Mouse (Mus musculus): ENCODE data around the gene Stox1. TPM values are rescaled to one million over a fixed set of nuclear protein-coding genes. Genes with fewer than 3 reads are reported as not detected.
A peak's percentile ranks its signal among the peaks of the same experiment; 100 is the strongest.
"Not testable (repeated sequence)": the region's sequence is repeated elsewhere in the genome, so short reads cannot be mapped to it uniquely, and the experiment has no call there.

Gene Stox1
- polyA plus RNA-seq (2014; fragmentation: Nextera tagmentation; extraction: Ambion mirVana) = 1.2 and 2.8 TPM in 2 replicates

- Histone ChIP-seq H3K36me3 (ENCODE audit: control insufficient read depth, insufficient read depth, low read length) (no peaks in the 10 kb centered on the region), H3K27me3 (replicated peaks; ENCODE audit: control insufficient read depth, insufficient read depth, low read length) (no peaks in the 10 kb centered on the region; the same call in 1 of the 2 replicates), H3K4me1 (ENCODE audit: control insufficient read depth, insufficient read depth, low read length) (no peaks in the 10 kb centered on the region), H3K4me3 (ENCODE audit: low read depth, low read length) (peak within 1 kb of the TSS; percentile 76), H3K9ac (ENCODE audit: low read depth, low read length) (peak within 1 kb of the TSS; percentile 70), H3K27ac (replicated peaks; ENCODE audit: low read depth, low read length) (no peak within 1 kb of the TSS), H3K9me3 (ENCODE audit: control insufficient read depth, low read length) (no peaks in the 10 kb centered on the region), H3K4me2 (ENCODE audit: low read depth, low read length) (peak within 1 kb of the TSS; percentile 77)
- ATAC-seq (ENCODE audit: low read depth) = peak; percentile 87
- 2% methylated on average over 34 of the region's 85 CpGs for WGBS
- DNase-seq (ENCODE audit: low spot score) = peak; percentile 73
Measured at GRCm38 (mm10) chr10:62725771-62726687, at the start of gene Stox1. Gene Stox1, minus strand, starts transcription at chr10:62726128.

- WGBS = 85% methylated on average over 6 of the region's 6 CpGs
- H3K27ac ChIP-seq (replicated peaks; ENCODE audit: low read depth, low read length) = no peak overlapping the region
Measured at GRCm38 (mm10) chr10:62750781-62751180, 24.9 kb upstream of the Stox1 start.

GRCm38 (mm10) chr10:62739961-62740737 is 14.2 kb upstream of the Stox1 start:
- ATAC-seq (ENCODE audit: low read depth) = no peak
- H3K9me3 ChIP-seq (ENCODE audit: control insufficient read depth, low read length) = no peaks in the 10 kb centered on the region
- H3K4me1 ChIP-seq (ENCODE audit: control insufficient read depth, insufficient read depth, low read length) = no peaks in the 10 kb centered on the region
- DNase-seq (ENCODE audit: low spot score) = peak; percentile 17
- no peak overlapping the region for H3K4me2 ChIP-seq (ENCODE audit: low read depth, low read length)
- H3K4me3 ChIP-seq (ENCODE audit: low read depth, low read length) = no peak overlapping the region
- no peak overlapping the region for H3K27ac ChIP-seq (replicated peaks; ENCODE audit: low read depth, low read length)
- no peaks in the 10 kb centered on the region for H3K27me3 ChIP-seq (replicated peaks; ENCODE audit: control insufficient read depth, insufficient read depth, low read length)
- peaks cover 45% of the 10 kb centered on the region for H3K36me3 ChIP-seq (ENCODE audit: control insufficient read depth, insufficient read depth, low read length)
- H3K9ac ChIP-seq (ENCODE audit: low read depth, low read length) = no peak overlapping the region
- WGBS = 78% methylated on average over 4 of the region's 4 CpGs

More at GRCm38 (mm10) chr10:62750781-62751180, 24.9 kb upstream of the Stox1 start:
- no peaks in the 10 kb centered on the region for H3K27me3 ChIP-seq (replicated peaks; ENCODE audit: control insufficient read depth, insufficient read depth, low read length)
- no peaks in the 10 kb centered on the region for H3K9me3 ChIP-seq (ENCODE audit: control insufficient read depth, low read length)
- H3K36me3 ChIP-seq (ENCODE audit: control insufficient read depth, insufficient read depth, low read length) = peaks cover 95% of the 10 kb centered on the region
- H3K4me1 ChIP-seq (ENCODE audit: control insufficient read depth, insufficient read depth, low read length) = no peaks in the 10 kb centered on the region
- ATAC-seq (ENCODE audit: low read depth) (no peak), DNase-seq (ENCODE audit: low spot score) (no peak)
- H3K4me3 ChIP-seq (ENCODE audit: low read depth, low read length) = no peak overlapping the region
- no peak overlapping the region for H3K9ac ChIP-seq (ENCODE audit: low read depth, low read length)
- H3K4me2 ChIP-seq (ENCODE audit: low read depth, low read length) = no peak overlapping the region

GRCm38 (mm10) chr10:62736965-62737688 is 11.2 kb upstream of the Stox1 start:
- no peaks in the 10 kb centered on the region for H3K27me3 ChIP-seq (replicated peaks; ENCODE audit: control insufficient read depth, insufficient read depth, low read length)
- H3K4me1 ChIP-seq (ENCODE audit: control insufficient read depth, insufficient read depth, low read length) = no peaks in the 10 kb centered on the region
- WGBS = 31% methylated on average over 4 of the region's 4 CpGs
- H3K36me3 ChIP-seq (ENCODE audit: control insufficient read depth, insufficient read depth, low read length) = peaks cover 22% of the 10 kb centered on the region
- H3K9ac ChIP-seq (ENCODE audit: low read depth, low read length) = no peak overlapping the region
- no peak overlapping the region for H3K27ac ChIP-seq (replicated peaks; ENCODE audit: low read depth, low read length)
- H3K4me2 ChIP-seq (ENCODE audit: low read depth, low read length) = no peak overlapping the region
- DNase-seq (ENCODE audit: low spot score) = no peak
- H3K4me3 ChIP-seq (ENCODE audit: low read depth, low read length) = no peak overlapping the region
- no peak for ATAC-seq (ENCODE audit: low read depth)
- no peaks in the 10 kb centered on the region for H3K9me3 ChIP-seq (ENCODE audit: control insufficient read depth, low read length)

GRCm38 (mm10) chr10:62730826-62731225 is 4.9 kb upstream of the Stox1 start:
- no peak for DNase-seq (ENCODE audit: low spot score)
- H3K9me3 ChIP-seq (ENCODE audit: control insufficient read depth, low read length) = no peaks in the 10 kb centered on the region
- no peak overlapping the region for H3K4me3 ChIP-seq (ENCODE audit: low read depth, low read length)
- no peaks in the 10 kb centered on the region for H3K27me3 ChIP-seq (replicated peaks; ENCODE audit: control insufficient read depth, insufficient read depth, low read length)
- whole genome bisulfite sequencing = 73% methylated on average over 10 of the region's 10 CpGs
- no peaks in the 10 kb centered on the region for H3K36me3 ChIP-seq (ENCODE audit: control insufficient read depth, insufficient read depth, low read length)
- no peak for ATAC-seq (ENCODE audit: low read depth)
- H3K4me2 ChIP-seq (ENCODE audit: low read depth, low read length) = no peak overlapping the region
- no peak overlapping the region for H3K27ac ChIP-seq (replicated peaks; ENCODE audit: low read depth, low read length)
- no peaks in the 10 kb centered on the region for H3K4me1 ChIP-seq (ENCODE audit: control insufficient read depth, insufficient read depth, low read length)
- H3K9ac ChIP-seq (ENCODE audit: low read depth, low read length) = no peak overlapping the region

- no peak for ATAC-seq (ENCODE audit: low read depth)
- Histone ChIP-seq H3K27ac (replicated peaks; ENCODE audit: low read depth, low read length) (no peak overlapping the region), H3K27me3 (replicated peaks; ENCODE audit: control insufficient read depth, insufficient read depth, low read length) (no peaks in the 10 kb centered on the region; the same call in 1 of the 2 replicates), H3K9ac (ENCODE audit: low read depth, low read length) (no peak overlapping the region), H3K4me1 (ENCODE audit: control insufficient read depth, insufficient read depth, low read length) (no peaks in the 10 kb centered on the region), H3K4me2 (ENCODE audit: low read depth, low read length) (peak overlapping the region; percentile 77), H3K36me3 (ENCODE audit: control insufficient read depth, insufficient read depth, low read length) (no peaks in the 10 kb centered on the region), H3K9me3 (ENCODE audit: control insufficient read depth, low read length) (no peaks in the 10 kb centered on the region), H3K4me3 (ENCODE audit: low read depth, low read length) (peak overlapping the region; percentile 76)
- WGBS = 26% methylated on average over 7 of the region's 7 CpGs
- DNase-seq (ENCODE audit: low spot score) = no peak
Measured at GRCm38 (mm10) chr10:62724936-62725335, 992 bp downstream of the Stox1 start.

GRCm38 (mm10) chr10:62722701-62723100 is 3.2 kb downstream of the Stox1 start:
- no peak overlapping the region for H3K4me2 ChIP-seq (ENCODE audit: low read depth, low read length)
- no peaks in the 10 kb centered on the region for H3K4me1 ChIP-seq (ENCODE audit: control insufficient read depth, insufficient read depth, low read length)
- no peak overlapping the region for H3K4me3 ChIP-seq (ENCODE audit: low read depth, low read length)
- 30% methylated on average over 4 of the region's 4 CpGs for WGBS
- no peak overlapping the region for H3K27ac ChIP-seq (replicated peaks; ENCODE audit: low read depth, low read length)
- no peak overlapping the region for H3K9ac ChIP-seq (ENCODE audit: low read depth, low read length)
- H3K36me3 ChIP-seq (ENCODE audit: control insufficient read depth, insufficient read depth, low read length) = no peaks in the 10 kb centered on the region
- DNase-seq (ENCODE audit: low spot score) (no peak), ATAC-seq (ENCODE audit: low read depth) (no peak)
- H3K27me3 ChIP-seq (replicated peaks; ENCODE audit: control insufficient read depth, insufficient read depth, low read length) = no peaks in the 10 kb centered on the region; the same call in 1 of the 2 replicates
- no peaks in the 10 kb centered on the region for H3K9me3 ChIP-seq (ENCODE audit: control insufficient read depth, low read length)

GRCm38 (mm10) chr10:62720574-62720973 is 5.4 kb downstream of the Stox1 start:
- not testable (repeated sequence) for H3K4me2 ChIP-seq (ENCODE audit: low read depth, low read length); ATAC-seq (ENCODE audit: low read depth); H3K27me3 ChIP-seq (replicated peaks; ENCODE audit: control insufficient read depth, insufficient read depth, low read length); H3K9ac ChIP-seq (ENCODE audit: low read depth, low read length); H3K27ac ChIP-seq (replicated peaks; ENCODE audit: low read depth, low read length); H3K4me3 ChIP-seq (ENCODE audit: low read depth, low read length); DNase-seq (ENCODE audit: low spot score); H3K4me1 ChIP-seq (ENCODE audit: control insufficient read depth, insufficient read depth, low read length); H3K36me3 ChIP-seq (ENCODE audit: control insufficient read depth, insufficient read depth, low read length); H3K9me3 ChIP-seq (ENCODE audit: control insufficient read depth, low read length)
- 89% methylated on average over 7 of the region's 8 CpGs for WGBS

All from embryonic facial prominence, embryonic 14.5 days (tissue).